Mouse (Mus musculus) CH12.LX (cell line): Measurements from ENCODE around the gene Vwa3b. TPM values are rescaled to one million over a fixed set of nuclear protein-coding genes. Genes with fewer than 3 reads are reported as not detected.

Source experiments
- DNase-seq: peaks from one replicate; pipeline ENCODE4 v3.0.0-alpha.2; 2013; ENCODE audit errors: extremely low read depth
- H3K27ac ChIP-seq: 2 replicates; pipeline ENCODE4 v1.5.1; 2012; ENCODE audit warnings: low read depth, mild to moderate bottlenecking, control low read depth, moderate library complexity; ENCODE audit not compliant: insufficient read depth
- H3K27me3 ChIP-seq: replicated peaks from 2 replicates; pipeline ENCODE3; 2012; ENCODE audit warnings: inconsistent platforms
- H3K36me3 ChIP-seq, 2 experiments: replicated peaks in 1 of 2; 2 replicates each; pipeline versions ENCODE3 to v1.6.1; 2012; ENCODE audit warnings: inconsistent platforms in 1 of 2, low read length in 1 of 2, mild to moderate bottlenecking in 1 of 2, mixed read lengths in 1 of 2, moderate library complexity in 1 of 2; ENCODE audit not compliant: control insufficient read depth in 1 of 2, insufficient read depth in 1 of 2
- H3K4me1 ChIP-seq, 2 experiments: 2 replicates each; pipeline ENCODE4 v1.6.1; 2012; ENCODE audit warnings: inconsistent platforms in 1 of 2, moderate library complexity in 1 of 2; ENCODE audit not compliant: insufficient read depth in 2 of 2, control insufficient read depth in 1 of 2
- H3K4me2 ChIP-seq: 2 replicates; pipeline ENCODE4 v1.6.1; 2012; ENCODE audit warnings: low read depth, mild to moderate bottlenecking, control low read depth; ENCODE audit not compliant: poor library complexity, insufficient read depth, severe bottlenecking
- H3K4me3 ChIP-seq, 3 experiments: fragments of 150-350 bp in 1 of 3; sonication (generic) in 1 of 3; replicated peaks in 1 of 3; 2 replicates each; pipeline versions ENCODE3 to v1.5.1; 2011 to 2012; ENCODE audit warnings: low read depth in 2 of 3, low read length in 2 of 3, mild to moderate bottlenecking in 2 of 3, moderate library complexity in 2 of 3, control low read depth in 1 of 3, improper control_type of control experiment in 1 of 3, inconsistent platforms in 1 of 3, mixed read lengths in 1 of 3; ENCODE audit not compliant: poor library complexity in 1 of 3
- H3K79me2 ChIP-seq: replicated peaks from 2 replicates; pipeline ENCODE4 v1.6.1; 2012; ENCODE audit warnings: mild to moderate bottlenecking, moderate library complexity; ENCODE audit not compliant: control insufficient read depth, poor library complexity, insufficient read depth, severe bottlenecking; ENCODE audit errors: extremely low read depth
- H3K9ac ChIP-seq: 2 replicates; pipeline ENCODE4 v1.6.1; 2012; ENCODE audit warnings: low read depth, mild to moderate bottlenecking, control low read depth, moderate library complexity; ENCODE audit not compliant: insufficient read depth
- H3K9me3 ChIP-seq: replicated peaks from 2 replicates; pipeline ENCODE3; 2012; ENCODE audit warnings: low read length, inconsistent platforms, mixed read lengths
- BHLHE40 ChIP-seq: IDR thresholded peaks from 2 replicates; pipeline ENCODE4 v1.6.1; 2011; ENCODE audit warnings: mild to moderate bottlenecking, low read depth, low read length, improper control_type of control experiment
- CHD1 ChIP-seq: IDR thresholded peaks from 2 replicates; pipeline ENCODE4 v1.6.1; 2012; ENCODE audit warnings: low read depth, low read length, improper control_type of control experiment, inconsistent platforms
- CHD2 ChIP-seq: IDR thresholded peaks from 2 replicates; pipeline ENCODE4 v1.6.1; 2011; ENCODE audit warnings: low read length, improper control_type of control experiment
- E2F4 ChIP-seq: IDR thresholded peaks from 2 replicates; pipeline ENCODE4 v1.6.1; 2011; ENCODE audit warnings: low read depth, low read length, improper control_type of control experiment; ENCODE audit not compliant: insufficient replicate concordance
- ELF1 ChIP-seq: IDR thresholded peaks from 2 replicates; pipeline ENCODE4 v1.6.1; 2014; ENCODE audit warnings: low read depth, mild to moderate bottlenecking, inconsistent platforms, low read length, improper control_type of control experiment
- EP300 ChIP-seq: IDR thresholded peaks from 2 replicates; pipeline ENCODE4 v1.6.1; 2011; ENCODE audit warnings: low read length, improper control_type of control experiment
- ETS1 ChIP-seq: conservative IDR thresholded peaks from 2 replicates; pipeline ENCODE4 v1.6.1; 2012; ENCODE audit warnings: low read depth, mild to moderate bottlenecking, inconsistent platforms, low read length, improper control_type of control experiment, moderate library complexity
- GABPA ChIP-seq: IDR thresholded peaks from 2 replicates; pipeline ENCODE4 v1.6.1; 2012; ENCODE audit warnings: low read depth, low read length, improper control_type of control experiment, inconsistent platforms; ENCODE audit not compliant: insufficient replicate concordance
- HCFC1 ChIP-seq: IDR thresholded peaks from 2 replicates; pipeline ENCODE4 v1.6.1; 2012; ENCODE audit warnings: low read depth, mild to moderate bottlenecking, inconsistent platforms, low read length, improper control_type of control experiment
- JUN ChIP-seq: IDR thresholded peaks from 2 replicates; pipeline ENCODE4 v1.6.1; 2011; ENCODE audit warnings: low read depth, mild to moderate bottlenecking, low read length, improper control_type of control experiment, moderate library complexity; ENCODE audit not compliant: insufficient read depth
- MAFK ChIP-seq: IDR thresholded peaks from 2 replicates; pipeline ENCODE4 v1.6.1; 2011; ENCODE audit warnings: low read length, improper control_type of control experiment; ENCODE audit not compliant: insufficient replicate concordance
- MXI1 ChIP-seq: IDR thresholded peaks from 2 replicates; pipeline ENCODE4 v1.6.1; 2011; ENCODE audit warnings: mild to moderate bottlenecking, low read depth, low read length, improper control_type of control experiment
- NRF1 ChIP-seq: IDR thresholded peaks from 2 replicates; pipeline ENCODE4 v1.6.1; 2014; ENCODE audit warnings: low read depth, mild to moderate bottlenecking, inconsistent platforms, low read length, improper control_type of control experiment, moderate library complexity
- POLR2A ChIP-seq: IDR thresholded peaks from 2 replicates; pipeline ENCODE4 v1.6.1; 2011; ENCODE audit warnings: low read depth, mild to moderate bottlenecking, improper control_type of control experiment, low read length
- POLR2AphosphoS2 ChIP-seq: IDR thresholded peaks from 2 replicates; pipeline ENCODE4 v1.6.1; 2011; ENCODE audit warnings: low read depth, low read length, improper control_type of control experiment
- SIN3A ChIP-seq: IDR thresholded peaks from 2 replicates; pipeline ENCODE4 v1.6.1; 2012; ENCODE audit warnings: low read length, improper control_type of control experiment, inconsistent platforms
- TBP ChIP-seq: conservative IDR thresholded peaks from 2 replicates; pipeline ENCODE4 v1.6.1; 2011; ENCODE audit warnings: low read depth, low read length, improper control_type of control experiment
- TCF12 ChIP-seq: IDR thresholded peaks from 2 replicates; pipeline ENCODE4 v1.6.1; 2014; ENCODE audit warnings: low read depth, mild to moderate bottlenecking, inconsistent platforms, low read length, improper control_type of control experiment
- ZKSCAN1 ChIP-seq: IDR thresholded peaks from 2 replicates; pipeline ENCODE4 v1.6.1; 2012; ENCODE audit warnings: low read depth, inconsistent platforms, low read length, improper control_type of control experiment, borderline replicate concordance
- ZMIZ1 ChIP-seq: IDR thresholded peaks from 2 replicates; pipeline ENCODE4 v1.6.1; 2012; ENCODE audit warnings: low read depth, mild to moderate bottlenecking, inconsistent platforms, low read length, improper control_type of control experiment
- ZNF384 ChIP-seq: IDR thresholded peaks from 2 replicates; pipeline ENCODE4 v1.6.1; 2012; ENCODE audit warnings: low read depth, low read length, improper control_type of control experiment, inconsistent platforms
- dilution Hi-C: fragments of 300-500 bp; cut with MboI; formaldehyde crosslinking; loops from 2 replicates; pipeline ENCODE4 v1.14.3; 2020; ENCODE audit warnings: low sequenced_read_pairs; ENCODE audit not compliant: extremely low pct_unique_long_range_greater_than_20kb, extremely low pct_ligation_motif_present
- in situ Hi-C: fragments of 300-500 bp; cut with MboI; formaldehyde crosslinking; loops from 3 replicates; pipeline ENCODE4 v1.14.3; 2019; ENCODE audit warnings: low sequenced_read_pairs, low pct_ligation_motif_present, low pct_unique_long_range_greater_than_20kb, mixed read lengths
- polyA plus RNA-seq: library from polyadenylated mRNA; unstranded; fragments of >175 nt; gene quantifications from 2 replicates; pipeline ENCODE4 v1.2.1, GENCODE M21; 2012; ENCODE audit warnings: low read depth; ENCODE audit not compliant: insufficient read length
- total RNA-seq, 2 experiments: library from RNA; depleted of rRNA; stranded (reverse); fragments of 300-350 nt in 1 of 2; fragments of >200 nt in 1 of 2; gene quantifications; 2 replicates each; pipeline ENCODE4 v1.2.3; 2012 to 2014

Vwa3b gene
- total and polyA plus RNA-seq, 3 experiments = not detected

GRCm38 (mm10) chr1:37009880-37010279, 16.5 kb upstream of the Vwa3b start:
- dilution Hi-C loops = no loop called here
- no peaks in the 10 kb centered on the region for H3K36me3 ChIP-seq
- no peaks in the 10 kb centered on the region for H3K9me3 ChIP-seq
- no peak overlapping the region for H3K4me3 ChIP-seq
- no peak overlapping the region for H3K27ac ChIP-seq
- H3K4me2 ChIP-seq = no peak overlapping the region
- H3K9ac ChIP-seq = no peak overlapping the region
- peaks cover 0 to 9% of the 10 kb centered on the region in 2 experiments; a peak in 2 of 4 replicates for H3K4me1 ChIP-seq
- H3K79me2 ChIP-seq = no peaks in the 10 kb centered on the region
- in situ Hi-C loops = no loop called here
- H3K27me3 ChIP-seq = no peaks in the 10 kb centered on the region
- no peak for DNase-seq
- TF ChIP-seq JUN (no peak), MAFK (no peak), NRF1 (no peak), ZNF384 (no peak), CHD1 (no peak), TBP (no peak), CHD2 (no peak), TCF12 (no peak), ETS1 (no peak), MXI1 (no peak), ELF1 (no peak), GABPA (no peak), SIN3A (no peak), POLR2AphosphoS2 (no peak), POLR2A (no peak), EP300 (no peak), ZMIZ1 (no peak), ZKSCAN1 (no peak), HCFC1 (no peak), E2F4 (no peak)

- H3K27ac ChIP-seq = no peak overlapping the region
- no peaks in the 10 kb centered on the region for H3K27me3 ChIP-seq
- H3K4me2 ChIP-seq = no peak overlapping the region
- H3K4me3 ChIP-seq = no peak overlapping the region
- no peaks in the 10 kb centered on the region for H3K36me3 ChIP-seq
- no peak for DNase-seq
- H3K4me1 ChIP-seq = peaks cover 0 to 12% of the 10 kb centered on the region in 2 experiments; a peak in 2 of 4 replicates
- TF ChIP-seq BHLHE40 (no peak), TCF12 (no peak), ZMIZ1 (no peak), MAFK (peak; percentile 62; the same call in 1 of the 2 replicates), TBP (no peak), SIN3A (no peak), ETS1 (no peak)
- H3K79me2 ChIP-seq = no peaks in the 10 kb centered on the region
- no peaks in the 10 kb centered on the region for H3K9me3 ChIP-seq
- no peak overlapping the region for H3K9ac ChIP-seq
- dilution Hi-C loops = no loop called here
- in situ Hi-C loops = no loop called here
Measured at GRCm38 (mm10) chr1:37011626-37012209, 14.7 kb upstream of the Vwa3b start.
